Mouse (Mus musculus): ENCODE measurements around the gene Ccm2. TPM values are rescaled to one million over a fixed set of nuclear protein-coding genes. Genes with fewer than 3 reads are reported as not detected.

Gene Ccm2
- polyA plus RNA-seq, 1 experiment from 2014 or later: 100 TPM

DNA sequence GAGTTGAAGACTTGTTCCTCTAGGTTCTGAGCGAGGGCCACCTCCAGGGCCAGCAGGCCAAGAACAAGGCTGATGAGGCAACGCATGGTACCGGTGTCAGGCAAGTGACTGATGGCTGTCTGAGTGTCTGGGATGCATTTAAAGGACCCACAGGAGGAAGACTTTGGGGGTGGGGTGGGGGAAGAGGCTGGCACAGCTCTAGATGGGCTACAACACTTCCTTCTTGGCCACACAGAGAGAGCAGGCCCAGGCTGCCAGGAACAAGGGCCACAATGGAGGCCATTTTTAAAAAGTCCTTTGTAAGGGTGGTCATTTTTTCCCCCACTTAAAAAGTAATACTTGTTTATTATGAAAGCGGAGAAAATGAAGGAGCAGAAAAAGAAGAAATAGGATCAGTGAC lies 91.8 kb downstream of the Ccm2 start, which contains the start of gene Wap:
TSS of gene Wap (minus strand) at position 101 of the 400 bp plus-strand sequence.
- Histone ChIP-seq H3K4me1 (replicated peaks) (no peaks in the 10 kb centered on the region), H3K36me3 (no peaks in the 10 kb centered on the region), H3K9ac (replicated peaks) (no peak within 1 kb of the TSS), H3K4me2 (no peak within 1 kb of the TSS), H3K9me3 (no peaks in the 10 kb centered on the region), H3K27ac (no peak within 1 kb of the TSS), H3K4me3 (replicated peaks) (no peak within 1 kb of the TSS), H3K27me3 (no peaks in the 10 kb centered on the region)
- 92% methylated on average over 4 of the region's 4 CpGs for WGBS
- ATAC-seq (ENCODE audit: insufficient number of reproducible peaks, insufficient read depth, low FRiP score, low TSS enrichment, low read depth): no peak

- WGBS: 79% methylated on average over 6 of the region's 6 CpGs
- no peaks in the 10 kb centered on the region for H3K9me3 ChIP-seq
- H3K36me3 ChIP-seq: no peaks in the 10 kb centered on the region
- no peaks in the 10 kb centered on the region for H3K4me1 ChIP-seq (replicated peaks)
- no peak overlapping the region for H3K4me3 ChIP-seq (replicated peaks)
- no peak overlapping the region for H3K9ac ChIP-seq (replicated peaks)
- no peak for ATAC-seq (ENCODE audit: insufficient number of reproducible peaks, insufficient read depth, low FRiP score, low TSS enrichment, low read depth)
- H3K4me2 ChIP-seq: no peak overlapping the region
- H3K27ac ChIP-seq: no peak overlapping the region
- H3K27me3 ChIP-seq: no peaks in the 10 kb centered on the region
These were observed 92.4 kb downstream of the Ccm2 start for GRCm38 (mm10) chr11:6639072-6639471.

- H3K4me1 ChIP-seq (replicated peaks): no peaks in the 10 kb centered on the region
- no peak overlapping the region for H3K4me2 ChIP-seq
- H3K4me3 ChIP-seq (replicated peaks): no peak overlapping the region
- WGBS: 66% methylated on average over 6 of the region's 6 CpGs
- no peak overlapping the region for H3K27ac ChIP-seq
- no peak for ATAC-seq (ENCODE audit: insufficient number of reproducible peaks, insufficient read depth, low FRiP score, low TSS enrichment, low read depth)
- H3K9me3 ChIP-seq: no peaks in the 10 kb centered on the region
- no peak overlapping the region for H3K9ac ChIP-seq (replicated peaks)
- H3K27me3 ChIP-seq: no peaks in the 10 kb centered on the region
- H3K36me3 ChIP-seq: no peaks in the 10 kb centered on the region
These were observed 97.9 kb downstream of the Ccm2 start for GRCm38 (mm10) chr11:6644566-6644965.

Other genes starting within 250 kb of the Ccm2 start
- 10.3 and 10.4 TPM in 2 replicates for gene Zmiz2, start 157.8 kb upstream of the Ccm2 start, polyA plus RNA-seq (2016; fragmentation: Nextera tagmentation; extraction: Ambion mirVana)
- gene Ppia, start 131.4 kb upstream of the Ccm2 start, polyA plus RNA-seq (2016; fragmentation: Nextera tagmentation; extraction: Ambion mirVana): 5,590 and 5,882 TPM in 2 replicates
- 763 and 824 TPM in 2 replicates for gene H2afv, start 102.4 kb upstream of the Ccm2 start, polyA plus RNA-seq (2016; fragmentation: Nextera tagmentation; extraction: Ambion mirVana)
- gene Purb, start 71.0 kb upstream of the Ccm2 start, polyA plus RNA-seq (2016; fragmentation: Nextera tagmentation; extraction: Ambion mirVana): 22.6 TPM in 2 replicates
- 0.66 and 1.8 TPM in 2 replicates for gene Myo1g, start 25.9 kb upstream of the Ccm2 start, polyA plus RNA-seq (2016; fragmentation: Nextera tagmentation; extraction: Ambion mirVana)
- gene Nacad, start 59.2 kb downstream of the Ccm2 start, polyA plus RNA-seq (2016; fragmentation: Nextera tagmentation; extraction: Ambion mirVana): 1.5 TPM in 2 replicates
- gene Tbrg4, start 79.2 kb downstream of the Ccm2 start, polyA plus RNA-seq (2016; fragmentation: Nextera tagmentation; extraction: Ambion mirVana): 44.3 and 46.4 TPM in 2 replicates
- not detected in 2 replicates for gene Wap, start 91.8 kb downstream of the Ccm2 start, polyA plus RNA-seq (2016; fragmentation: Nextera tagmentation; extraction: Ambion mirVana)
- 4.0 and 4.4 TPM in 2 replicates for gene Ramp3, start 111.6 kb downstream of the Ccm2 start, polyA plus RNA-seq (2016; fragmentation: Nextera tagmentation; extraction: Ambion mirVana)